In the genomic region with DNA sequence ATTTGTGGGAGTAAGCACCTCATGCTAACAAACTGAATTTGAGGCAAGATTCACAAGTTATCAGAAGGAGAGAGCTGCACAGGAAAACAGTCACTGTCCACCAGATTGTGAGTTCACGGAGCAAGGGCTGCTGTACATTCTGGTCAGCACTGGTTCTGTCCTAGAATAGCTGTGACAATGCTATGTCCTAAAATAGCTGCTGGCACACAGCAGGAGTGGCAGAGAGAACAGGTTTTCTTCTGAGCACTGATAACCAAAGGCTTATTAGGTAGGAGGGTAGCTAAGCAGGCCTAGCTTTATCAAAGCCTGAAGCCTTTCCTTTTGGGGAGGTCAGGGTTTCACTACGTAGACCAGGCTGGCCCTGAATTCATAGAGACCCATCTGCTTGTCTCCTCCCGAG, we compare ENCODE assay signal across 16 mouse cellular contexts. TPM values are rescaled to one million over a fixed set of nuclear protein-coding genes. Genes with fewer than 3 reads are reported as not detected.
DNase-seq lines count a peak whose midpoint lies in the region; ATAC-seq and TF ChIP-seq lines count a peak whose summit lies in the region.
"Had no signal": no experiment of that assay in that cellular context is flagged by ENCODE, and none has a peak within 500 bp of the region (broad histone marks: within the 10 kb centered on the region; RNA-seq: fewer than 3 reads in every experiment).

No protein-coding gene starts in this region.

- TF ChIP-seq EP300 in lung, postnatal 0 days (IDR thresholded peaks at IDR 0.05): no peak

- H3K4me1 ChIP-seq in heart, embryonic 11.5 days (ENCODE audit: control insufficient read depth, insufficient read depth, low read length): peaks cover 18% of the 10 kb centered on the region
- no peaks in the 10 kb centered on the region; the same call in 1 of the 2 replicates for H3K4me1 ChIP-seq in lung, postnatal 0 days (ENCODE audit: insufficient read depth, low read depth, low read length)

- no peaks in the 10 kb centered on the region for H3K27me3 ChIP-seq in heart, embryonic 11.5 days (ENCODE audit: control insufficient read depth, insufficient read depth, low read length)
- H3K27me3 ChIP-seq in lung, postnatal 0 days (replicated peaks; ENCODE audit: insufficient read depth, low read length): no peaks in the 10 kb centered on the region
- H3K27me3 ChIP-seq: embryonic facial prominence, embryonic 15.5 days; hindbrain, embryonic 15.5 days; limb, embryonic 12.5 days; liver, embryonic 13.5 days; lung, embryonic 15.5 days; neural tube, embryonic 12.5 days had no signal

- peak; percentile 45 for DNase-seq in gastrocnemius, adult 2 months
- no peak for DNase-seq in gastrocnemius, postnatal 25 days
- DNase-seq in cerebellum, adult 9-10 months: peak; percentile 48
- DNase-seq in heart, postnatal 4 days: peak; percentile 44
- DNase-seq in lung, postnatal 0 days (ENCODE audit: low spot score): no peak
- no peak for DNase-seq in frontal cortex, postnatal 10 days (ENCODE audit: low spot score in 2 of 2)
- DNase-seq: adrenal gland, postnatal 10 days; kidney, postnatal 14 days; layer of hippocampus, adult 9-11 months; liver, embryonic 13.5 days had no signal

- peak overlapping the region; percentile 33 for H3K4me3 ChIP-seq in gastrocnemius, adult 2 months
- H3K4me3 ChIP-seq in heart, embryonic 11.5 days (ENCODE audit: low read depth, low read length): no peak overlapping the region
- no peak overlapping the region for H3K4me3 ChIP-seq in lung, postnatal 0 days (ENCODE audit: low read depth, low read length)
- H3K4me3 ChIP-seq: embryonic facial prominence, embryonic 15.5 days; hindbrain, embryonic 15.5 days; limb, embryonic 12.5 days; liver, embryonic 13.5 days; lung, embryonic 15.5 days; neural tube, embryonic 12.5 days had no signal

- WGBS in heart, embryonic 11.5 days (ENCODE audit: insufficient replicate concordance): 53% methylated on average over 3 of the region's 3 CpGs
- 95% methylated on average over 3 of the region's 3 CpGs for WGBS in lung, postnatal 0 days

- no peaks in the 10 kb centered on the region for H3K9me3 ChIP-seq in heart, embryonic 11.5 days (replicated peaks; ENCODE audit: control insufficient read depth, low read length)
- H3K9me3 ChIP-seq in lung, postnatal 0 days (ENCODE audit: low read length): no peaks in the 10 kb centered on the region
- H3K9me3 ChIP-seq: hindbrain, embryonic 15.5 days; liver, embryonic 13.5 days; lung, embryonic 15.5 days had no signal

- peak overlapping the region; percentile 34; the same call in 1 of the 2 replicates for H3K4me2 ChIP-seq in heart, embryonic 11.5 days
- no peak overlapping the region for H3K4me2 ChIP-seq in lung, postnatal 0 days (replicated peaks; ENCODE audit: low read depth, low read length)
- H3K4me2 ChIP-seq: embryonic facial prominence, embryonic 15.5 days; hindbrain, embryonic 15.5 days; limb, embryonic 12.5 days; liver, embryonic 13.5 days; lung, embryonic 15.5 days; neural tube, embryonic 12.5 days had no signal

- H3K27ac ChIP-seq in gastrocnemius, adult 2 months: peak overlapping the region; percentile 90
- peak overlapping the region; percentile 68 for H3K27ac ChIP-seq in heart, embryonic 11.5 days (ENCODE audit: low read depth, low read length)
- no peak overlapping the region for H3K27ac ChIP-seq in lung, postnatal 0 days (ENCODE audit: low read length)
- H3K27ac ChIP-seq: embryonic facial prominence, embryonic 15.5 days; hindbrain, embryonic 15.5 days; limb, embryonic 12.5 days; liver, embryonic 13.5 days; lung, embryonic 15.5 days; neural tube, embryonic 12.5 days had no signal

- no peak overlapping the region for H3K9ac ChIP-seq in heart, embryonic 11.5 days (ENCODE audit: low read depth, low read length)
- H3K9ac ChIP-seq in lung, postnatal 0 days (replicated peaks; ENCODE audit: low read depth): no peak overlapping the region
- H3K9ac ChIP-seq: embryonic facial prominence, embryonic 15.5 days; hindbrain, embryonic 15.5 days; limb, embryonic 12.5 days; liver, embryonic 13.5 days; lung, embryonic 15.5 days; neural tube, embryonic 12.5 days had no signal

- intact Hi-C loops in gastrocnemius, adult 2 months (cut with DNase I): no loop called here

- no peak for TF ChIP-seq CTCF in gastrocnemius, adult 2 months (IDR thresholded peaks at IDR 0.05)
- TF ChIP-seq CTCF in lung, postnatal 0 days (IDR thresholded peaks at IDR 0.05): no peak

- H3K36me3 ChIP-seq in heart, embryonic 11.5 days (ENCODE audit: control insufficient read depth, insufficient read depth, low read length): peaks cover 34% of the 10 kb centered on the region
- H3K36me3 ChIP-seq in lung, postnatal 0 days (ENCODE audit: insufficient read depth, low read length): peaks cover 5% of the 10 kb centered on the region; the same call in 1 of the 2 replicates

- no peak for ATAC-seq in heart, embryonic 11.5 days (replicated peaks; ENCODE audit: insufficient number of reproducible peaks, low FRiP score, low TSS enrichment)
- no peak for ATAC-seq in lung, postnatal 0 days

RNA-seq across cellular contexts. Expression of gene Gnpat, which starts 2.6 kb away (rescaled TPM):
- total RNA-seq in gastrocnemius, adult 2 months (2021): 100 to 1,000 TPM; 157 to 173 TPM
- total RNA-seq in gastrocnemius, postnatal 25 days (2021): 100 to 1,000 TPM; 125 to 145 TPM
- polyA plus RNA-seq in heart, embryonic 11.5 days (2014; fragmentation: Nextera tagmentation; extraction: Ambion mirVana): 95.4 and 113 TPM in 2 replicates
- total RNA-seq in heart, postnatal 4 days (2021): 100 to 1,000 TPM; 112 to 115 TPM
- 67.8 and 71.5 TPM in 2 replicates for polyA plus RNA-seq in lung, postnatal 0 days (2015; fragmentation: Nextera tagmentation; extraction: Ambion mirVana)

RNA-seq across cellular contexts. Expression of gene 2810004N23Rik, which starts 2.7 kb away (rescaled TPM):
- total RNA-seq in gastrocnemius, adult 2 months (2021): 10 to 100 TPM; 29.7 to 34.0 TPM
- 10 to 100 TPM; 24.5 to 25.4 TPM for total RNA-seq in gastrocnemius, postnatal 25 days (2021)
- polyA plus RNA-seq in heart, embryonic 11.5 days (2014; fragmentation: Nextera tagmentation; extraction: Ambion mirVana): 47.9 and 49.7 TPM in 2 replicates
- total RNA-seq in heart, postnatal 4 days (2021): 10 to 100 TPM; 44.0 to 46.1 TPM
- 18.0 and 18.2 TPM in 2 replicates for polyA plus RNA-seq in lung, postnatal 0 days (2015; fragmentation: Nextera tagmentation; extraction: Ambion mirVana)

RNA-seq across cellular contexts. Expression of gene Exoc8, which starts 37.3 kb away (rescaled TPM):
- total RNA-seq in gastrocnemius, adult 2 months (2021): 1 to 10 TPM; 7.6 to 7.8 TPM
- 1 to 10 TPM; 6.2 to 7.3 TPM for total RNA-seq in gastrocnemius, postnatal 25 days (2021)
- 5.4 and 5.9 TPM in 2 replicates for polyA plus RNA-seq in heart, embryonic 11.5 days (2014; fragmentation: Nextera tagmentation; extraction: Ambion mirVana)
- 10 to 100 TPM; 15.6 to 16.9 TPM for total RNA-seq in heart, postnatal 4 days (2021)
- 7.0 and 7.7 TPM in 2 replicates for polyA plus RNA-seq in lung, postnatal 0 days (2015; fragmentation: Nextera tagmentation; extraction: Ambion mirVana)

RNA-seq across cellular contexts. Expression of gene Sprtn, which starts 37.5 kb away (rescaled TPM):
- total RNA-seq in gastrocnemius, adult 2 months (2021): 1 to 10 TPM; 6.7 to 7.5 TPM
- 1 to 10 TPM; 4.8 to 5.3 TPM for total RNA-seq in gastrocnemius, postnatal 25 days (2021)
- 7.1 and 8.6 TPM in 2 replicates for polyA plus RNA-seq in heart, embryonic 11.5 days (2014; fragmentation: Nextera tagmentation; extraction: Ambion mirVana)
- 10 to 100 TPM; 19.4 to 21.3 TPM for total RNA-seq in heart, postnatal 4 days (2021)
- polyA plus RNA-seq in lung, postnatal 0 days (2015; fragmentation: Nextera tagmentation; extraction: Ambion mirVana): 6.9 TPM in 2 replicates

Comparison
In these comparisons a context has a peak if more than half of its experiments do, and no peak if none do; other contexts are left out.
1. DNase-seq: peak in gastrocnemius, adult 2 months (single experiment), cerebellum, adult 9-10 months (single experiment) and heart, postnatal 4 days (single experiment); none in gastrocnemius, postnatal 25 days (single experiment), lung, postnatal 0 days (single experiment) and frontal cortex, postnatal 10 days (0 of 2).